Mouse (Mus musculus): ENCODE results near the gene Clock. TPM values are rescaled to one million over a fixed set of nuclear protein-coding genes. Genes with fewer than 3 reads are reported as not detected.

Clock gene
- polyA plus RNA-seq, 1 experiment, result 8.6 TPM

GRCm38 (mm10) chr5:76303745-76304451 lies 694 bp downstream of the Clock start:
- Histone ChIP-seq H3K27ac (ENCODE audit: control insufficient read depth, insufficient read depth, low read depth, low read length) (peak overlapping the region; percentile 81), H3K36me3 (ENCODE audit: control insufficient read depth, insufficient read depth, low read length) (0 out of 2 replicates have a peak, but pooled peaks cover 1% of the 10 kb centered on the region), H3K4me3 (ENCODE audit: control insufficient read depth, low read depth, low read length) (peak overlapping the region; percentile 87), H3K4me1 (ENCODE audit: control insufficient read depth, insufficient read depth, low read length) (no peaks in the 10 kb centered on the region), H3K27me3 (ENCODE audit: control insufficient read depth, insufficient read depth, low read length) (no peaks in the 10 kb centered on the region)
- TF ChIP-seq POLR2A (IDR thresholded peaks at IDR 0.05; ENCODE audit: control insufficient read depth, low read depth, low read length), result peak; percentile 53; the same call in 1 of the 2 replicates
- TF ChIP-seq CTCF (IDR thresholded peaks at IDR 0.05; ENCODE audit: control insufficient read depth, insufficient read depth, insufficient replicate concordance, low read depth, low read length), result no peak

DNA sequence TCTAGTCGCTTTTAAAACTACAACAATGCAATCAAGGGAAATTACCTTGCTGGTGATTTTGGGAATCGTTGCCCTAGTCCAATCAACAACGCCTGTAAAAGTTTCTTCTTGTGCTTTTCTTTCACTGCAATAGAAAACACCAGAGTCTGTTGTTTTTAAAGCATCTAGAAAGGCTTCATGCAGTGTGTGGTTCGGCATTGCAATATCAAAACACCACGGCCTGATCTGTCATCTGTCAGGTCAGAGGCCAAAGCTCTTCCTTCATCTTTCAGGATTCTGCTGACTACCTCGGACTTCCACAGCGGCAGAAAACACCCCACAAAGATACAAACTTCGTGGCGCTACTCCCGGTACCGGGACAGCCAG lies 1.2 kb downstream of the Clock start:
- Histone ChIP-seq H3K36me3 (ENCODE audit: control insufficient read depth, insufficient read depth, low read length) (0 out of 2 replicates have a peak, but pooled peaks cover 1% of the 10 kb centered on the region), H3K27ac (ENCODE audit: control insufficient read depth, insufficient read depth, low read depth, low read length) (peak overlapping the region; percentile 81), H3K4me3 (ENCODE audit: control insufficient read depth, low read depth, low read length) (peak overlapping the region; percentile 87), H3K4me1 (ENCODE audit: control insufficient read depth, insufficient read depth, low read length) (no peaks in the 10 kb centered on the region), H3K27me3 (ENCODE audit: control insufficient read depth, insufficient read depth, low read length) (no peaks in the 10 kb centered on the region)
- TF ChIP-seq CTCF (IDR thresholded peaks at IDR 0.05; ENCODE audit: control insufficient read depth, insufficient read depth, insufficient replicate concordance, low read depth, low read length) (no peak), POLR2A (IDR thresholded peaks at IDR 0.05; ENCODE audit: control insufficient read depth, low read depth, low read length) (no peak)

DNA sequence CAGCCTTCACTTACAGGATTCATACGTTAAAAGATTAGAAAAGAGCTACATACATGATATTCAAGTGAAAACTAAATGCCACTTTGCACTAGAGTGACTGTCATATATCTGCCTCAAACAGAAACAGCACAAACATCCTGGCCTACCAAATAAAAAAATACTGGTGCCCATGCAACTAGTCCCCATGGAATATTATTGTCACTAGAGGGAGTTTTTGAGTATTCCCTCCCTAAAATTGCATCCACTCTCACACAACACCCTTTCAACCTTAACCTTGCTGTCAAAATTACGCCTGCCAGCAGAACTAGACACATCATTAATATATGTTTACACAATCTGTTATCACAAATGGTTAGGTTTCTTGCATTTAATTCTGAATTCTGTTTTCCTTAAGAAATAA lies 2.6 kb downstream of the Clock start:
- no peak overlapping the region for H3K4me3 ChIP-seq (ENCODE audit: control insufficient read depth, low read depth, low read length)
- no peaks in the 10 kb centered on the region for H3K27me3 ChIP-seq (ENCODE audit: control insufficient read depth, insufficient read depth, low read length)
- TF ChIP-seq CTCF (IDR thresholded peaks at IDR 0.05; ENCODE audit: control insufficient read depth, insufficient read depth, insufficient replicate concordance, low read depth, low read length), result no peak
- TF ChIP-seq POLR2A (IDR thresholded peaks at IDR 0.05; ENCODE audit: control insufficient read depth, low read depth, low read length), result no peak
- H3K27ac ChIP-seq (ENCODE audit: control insufficient read depth, insufficient read depth, low read depth, low read length), result no peak overlapping the region
- H3K4me1 ChIP-seq (ENCODE audit: control insufficient read depth, insufficient read depth, low read length), result no peaks in the 10 kb centered on the region
- 0 out of 2 replicates have a peak, but pooled peaks cover 1% of the 10 kb centered on the region for H3K36me3 ChIP-seq (ENCODE audit: control insufficient read depth, insufficient read depth, low read length)

- Histone ChIP-seq H3K4me3 (ENCODE audit: control insufficient read depth, low read depth, low read length) (no peak overlapping the region), H3K27ac (ENCODE audit: control insufficient read depth, insufficient read depth, low read depth, low read length) (no peak overlapping the region)
- no peak for TF ChIP-seq POLR2A (IDR thresholded peaks at IDR 0.05; ENCODE audit: control insufficient read depth, low read depth, low read length)
- no peak for TF ChIP-seq CTCF (IDR thresholded peaks at IDR 0.05; ENCODE audit: control insufficient read depth, insufficient read depth, insufficient replicate concordance, low read depth, low read length)
These were observed 15.3 kb downstream of the Clock start for GRCm38 (mm10) chr5:76289234-76289691.

DNA sequence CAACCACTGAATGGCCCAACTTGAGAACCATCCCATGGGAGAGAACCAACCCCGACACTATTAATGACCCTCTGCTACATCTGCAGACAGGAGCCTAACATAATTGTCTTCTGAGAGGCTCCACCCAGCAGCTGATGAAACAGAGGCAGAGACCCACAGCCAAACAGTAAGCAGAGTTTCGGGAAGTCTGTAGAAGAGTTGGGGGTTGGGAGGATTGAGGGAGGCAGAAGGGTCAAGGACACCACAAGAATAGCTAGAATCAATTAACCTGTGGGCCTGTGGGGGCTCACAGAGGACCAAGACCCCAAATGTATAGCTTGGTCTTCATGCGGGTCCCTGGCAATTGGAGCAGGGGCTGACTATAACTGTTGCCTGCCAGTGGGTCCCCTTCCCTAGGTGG lies 16.3 kb downstream of the Clock start:
- Histone ChIP-seq H3K27ac (ENCODE audit: control insufficient read depth, insufficient read depth, low read depth, low read length) (no peak overlapping the region), H3K27me3 (ENCODE audit: control insufficient read depth, insufficient read depth, low read length) (no peaks in the 10 kb centered on the region), H3K4me1 (ENCODE audit: control insufficient read depth, insufficient read depth, low read length) (no peaks in the 10 kb centered on the region), H3K36me3 (ENCODE audit: control insufficient read depth, insufficient read depth, low read length) (no peaks in the 10 kb centered on the region), H3K4me3 (ENCODE audit: control insufficient read depth, low read depth, low read length) (no peak overlapping the region)
- TF ChIP-seq POLR2A (IDR thresholded peaks at IDR 0.05; ENCODE audit: control insufficient read depth, low read depth, low read length), result no peak
- no peak for TF ChIP-seq CTCF (IDR thresholded peaks at IDR 0.05; ENCODE audit: control insufficient read depth, insufficient read depth, insufficient replicate concordance, low read depth, low read length)

More at GRCm38 (mm10) chr5:76289234-76289691, 15.3 kb downstream of the Clock start:
- H3K36me3 ChIP-seq (ENCODE audit: control insufficient read depth, insufficient read depth, low read length), result no peaks in the 10 kb centered on the region
- H3K4me1 ChIP-seq (ENCODE audit: control insufficient read depth, insufficient read depth, low read length), result no peaks in the 10 kb centered on the region
- H3K27me3 ChIP-seq (ENCODE audit: control insufficient read depth, insufficient read depth, low read length), result no peaks in the 10 kb centered on the region

DNA sequence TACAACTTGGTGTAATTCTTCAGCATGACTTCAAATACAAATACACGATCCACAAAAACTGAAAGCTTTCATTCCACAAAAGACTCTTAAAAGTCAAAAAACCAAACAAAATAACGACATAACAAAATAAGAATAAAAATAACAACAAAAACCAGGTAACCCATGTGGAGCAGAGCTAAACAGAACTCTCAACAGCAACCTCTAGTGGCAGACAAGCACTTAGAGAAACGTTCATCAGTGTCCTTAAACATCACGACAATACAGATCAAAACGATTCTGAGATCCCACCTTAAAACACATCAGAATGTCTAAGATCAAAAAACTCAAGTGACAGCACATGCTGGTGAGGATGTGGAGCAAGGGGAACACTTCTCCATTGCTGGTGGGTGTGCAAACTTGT lies 17.5 kb downstream of the Clock start:
- Histone ChIP-seq H3K36me3 (ENCODE audit: control insufficient read depth, insufficient read depth, low read length) (no peaks in the 10 kb centered on the region), H3K27ac (ENCODE audit: control insufficient read depth, insufficient read depth, low read depth, low read length) (no peak overlapping the region), H3K4me1 (ENCODE audit: control insufficient read depth, insufficient read depth, low read length) (no peaks in the 10 kb centered on the region), H3K27me3 (ENCODE audit: control insufficient read depth, insufficient read depth, low read length) (no peaks in the 10 kb centered on the region), H3K4me3 (ENCODE audit: control insufficient read depth, low read depth, low read length) (no peak overlapping the region)
- TF ChIP-seq CTCF (IDR thresholded peaks at IDR 0.05; ENCODE audit: control insufficient read depth, insufficient read depth, insufficient replicate concordance, low read depth, low read length), result no peak
- TF ChIP-seq POLR2A (IDR thresholded peaks at IDR 0.05; ENCODE audit: control insufficient read depth, low read depth, low read length), result no peak

GRCm38 (mm10) chr5:76285699-76286098 lies 18.9 kb downstream of the Clock start:
- no peak for TF ChIP-seq POLR2A (IDR thresholded peaks at IDR 0.05; ENCODE audit: control insufficient read depth, low read depth, low read length)
- no peak for TF ChIP-seq CTCF (IDR thresholded peaks at IDR 0.05; ENCODE audit: control insufficient read depth, insufficient read depth, insufficient replicate concordance, low read depth, low read length)

More at GRCm38 (mm10) chr5:76285699-76286098, 18.9 kb downstream of the Clock start:
- Histone ChIP-seq H3K27me3 (ENCODE audit: control insufficient read depth, insufficient read depth, low read length) (no peaks in the 10 kb centered on the region), H3K4me1 (ENCODE audit: control insufficient read depth, insufficient read depth, low read length) (no peaks in the 10 kb centered on the region), H3K4me3 (ENCODE audit: control insufficient read depth, low read depth, low read length) (no peak overlapping the region), H3K27ac (ENCODE audit: control insufficient read depth, insufficient read depth, low read depth, low read length) (no peak overlapping the region), H3K36me3 (ENCODE audit: control insufficient read depth, insufficient read depth, low read length) (no peaks in the 10 kb centered on the region)

Measured in testis, adult 2 months (tissue).